Mouse (Mus musculus) neural tube, embryonic 14.5 days (tissue): ENCODE results near the gene Rara. TPM values are rescaled to one million over a fixed set of nuclear protein-coding genes. Genes with fewer than 3 reads are reported as not detected.

Source experiments
- ATAC-seq: fragments of 200-750 bp; cut with Nextera tagmentation; 2 replicates; pipeline ENCODE4 v1.8.0; 2017; ENCODE audit warnings: low read depth, mild to moderate bottlenecking, moderate TSS enrichment, moderate library complexity
- H3K27ac ChIP-seq: fragments of 300-500 bp; sonication (generic); 2 replicates; pipeline ENCODE4 v1.5.1; 2014; ENCODE audit warnings: low read depth, mild to moderate bottlenecking, control low read depth, low read length, moderate library complexity, mixed read lengths
- H3K27me3 ChIP-seq: fragments of 300-500 bp; sonication (generic); 2 replicates; pipeline ENCODE4 v1.6.1; 2014; ENCODE audit warnings: low read length; ENCODE audit not compliant: control insufficient read depth, insufficient read depth
- H3K36me3 ChIP-seq: fragments of 300-500 bp; sonication (generic); 2 replicates; pipeline ENCODE4 v1.6.1; 2014; ENCODE audit warnings: low read length, mixed read lengths; ENCODE audit not compliant: control insufficient read depth, insufficient read depth
- H3K4me1 ChIP-seq: fragments of 300-500 bp; sonication (generic); 2 replicates; pipeline ENCODE4 v1.6.1; 2014; ENCODE audit warnings: low read length; ENCODE audit not compliant: control insufficient read depth, insufficient read depth
- H3K4me2 ChIP-seq: fragments of 300-500 bp; sonication (generic); 2 replicates; pipeline ENCODE4 v1.6.1; 2014; ENCODE audit warnings: mild to moderate bottlenecking, low read depth, low read length, control low read depth
- H3K4me3 ChIP-seq: fragments of 300-500 bp; sonication (generic); 2 replicates; pipeline ENCODE4 v1.5.1; 2014; ENCODE audit warnings: low read depth, low read length, control low read depth, mixed read lengths
- H3K9ac ChIP-seq: fragments of 300-500 bp; sonication (generic); replicated peaks from 2 replicates; pipeline ENCODE4 v1.6.1; 2014; ENCODE audit warnings: low read depth, mild to moderate bottlenecking, control low read depth, low read length, mixed read lengths
- H3K9me3 ChIP-seq: fragments of 300-500 bp; sonication (generic); 2 replicates; pipeline ENCODE4 v1.6.1; 2016; ENCODE audit warnings: low read length; ENCODE audit not compliant: control insufficient read depth
- WGBS: fragments of 180-500 bp; shearing (Covaris S2); extraction: QIAGEN DNeasy Blood & Tissue Kit; methylation state at CpG from one replicate; pipeline ENCODE4 v1.1.7; 2014; 5-methylcytosine and 5-hydroxymethylcytosine counted together
- polyA plus RNA-seq: library from polyadenylated mRNA; unstranded; fragments of >200 nt; fragmentation: Nextera tagmentation; extraction: Ambion mirVana; gene quantifications from 2 replicates; pipeline ENCODE4 v1.2.1, GENCODE M21; 2014

Gene Rara
- polyA plus RNA-seq, result 22.1 and 22.3 TPM in 2 replicates

GRCm38 (mm10) chr11:98927438-98928076, at the start of gene Rara:
Rara (plus strand) TSS chr11:98927818.
- peak within 1 kb of the TSS; percentile 30 for H3K27ac ChIP-seq
- ATAC-seq, result no peak
- H3K27me3 ChIP-seq, result no peaks in the 10 kb centered on the region

GRCm38 (mm10) chr11:98887703-98888102, 39.9 kb upstream of the Rara start:
- H3K4me2 ChIP-seq, result no peak overlapping the region
- no peak overlapping the region for H3K9ac ChIP-seq
- no peaks in the 10 kb centered on the region for H3K4me1 ChIP-seq
- H3K27me3 ChIP-seq, result no peaks in the 10 kb centered on the region
- no peak overlapping the region for H3K27ac ChIP-seq
- no peaks in the 10 kb centered on the region for H3K9me3 ChIP-seq
- ATAC-seq, result no peak
- H3K36me3 ChIP-seq, result peaks cover 44% of the 10 kb centered on the region
- WGBS, result 95% methylated on average over 3 of the region's 3 CpGs
- no peak overlapping the region for H3K4me3 ChIP-seq

More at GRCm38 (mm10) chr11:98927438-98928076, at the start of gene Rara:
- 9% methylated on average over 21 of the region's 21 CpGs for WGBS
- H3K36me3 ChIP-seq, result no peaks in the 10 kb centered on the region
- peak within 1 kb of the TSS; percentile 86 for H3K4me2 ChIP-seq
- peak within 1 kb of the TSS; percentile 90 for H3K9ac ChIP-seq
- peak within 1 kb of the TSS; percentile 65 for H3K4me3 ChIP-seq
- peaks cover 74% of the 10 kb centered on the region for H3K4me1 ChIP-seq
- no peaks in the 10 kb centered on the region for H3K9me3 ChIP-seq

- over 99% methylated on average over 4 of the region's 4 CpGs for WGBS
- H3K4me2 ChIP-seq, result no peak overlapping the region
- no peak for ATAC-seq
- no peak overlapping the region for H3K9ac ChIP-seq
- no peaks in the 10 kb centered on the region for H3K9me3 ChIP-seq
- no peak overlapping the region for H3K27ac ChIP-seq
- no peaks in the 10 kb centered on the region for H3K4me1 ChIP-seq
- H3K36me3 ChIP-seq, result peaks cover 51% of the 10 kb centered on the region
- no peaks in the 10 kb centered on the region for H3K27me3 ChIP-seq
- H3K4me3 ChIP-seq, result no peak overlapping the region
Measured at GRCm38 (mm10) chr11:98889077-98889476, 38.5 kb upstream of the Rara start.

GRCm38 (mm10) chr11:98889977-98890376, 37.6 kb upstream of the Rara start:
- ATAC-seq, result no peak
- H3K9me3 ChIP-seq, result no peaks in the 10 kb centered on the region
- no peak overlapping the region for H3K4me3 ChIP-seq
- H3K4me1 ChIP-seq, result no peaks in the 10 kb centered on the region
- H3K27me3 ChIP-seq, result no peaks in the 10 kb centered on the region
- H3K4me2 ChIP-seq, result no peak overlapping the region
- peaks cover 49% of the 10 kb centered on the region for H3K36me3 ChIP-seq
- H3K9ac ChIP-seq, result no peak overlapping the region
- 95% methylated on average over 5 of the region's 5 CpGs for WGBS
- no peak overlapping the region for H3K27ac ChIP-seq

- no peak overlapping the region for H3K27ac ChIP-seq
- no peaks in the 10 kb centered on the region for H3K9me3 ChIP-seq
- 52% methylated on average over 5 of the region's 5 CpGs for WGBS
- no peak overlapping the region for H3K9ac ChIP-seq
- H3K36me3 ChIP-seq, result peaks cover 34% of the 10 kb centered on the region; the same call in 1 of the 2 replicates
- no peak for ATAC-seq
- no peak overlapping the region for H3K4me2 ChIP-seq
- H3K27me3 ChIP-seq, result no peaks in the 10 kb centered on the region
- no peak overlapping the region for H3K4me3 ChIP-seq
- no peaks in the 10 kb centered on the region for H3K4me1 ChIP-seq
Measured at GRCm38 (mm10) chr11:98892426-98892825, 35.2 kb upstream of the Rara start.

- Histone ChIP-seq H3K36me3 (peaks cover 27% of the 10 kb centered on the region), H3K9me3 (no peaks in the 10 kb centered on the region), H3K9ac (no peak overlapping the region), H3K4me3 (no peak overlapping the region), H3K4me1 (0 out of 2 replicates have a peak, but pooled peaks cover 2% of the 10 kb centered on the region), H3K27me3 (no peaks in the 10 kb centered on the region), H3K4me2 (no peak overlapping the region), H3K27ac (no peak overlapping the region)
- WGBS, result 93% methylated on average over 12 of the region's 12 CpGs
- ATAC-seq, result no peak
Measured at GRCm38 (mm10) chr11:98900529-98901125, 27.0 kb upstream of the Rara start.

- H3K4me1 ChIP-seq, result peaks cover 2% of the 10 kb centered on the region; the same call in 1 of the 2 replicates
- H3K27ac ChIP-seq, result no peak overlapping the region
- no peak overlapping the region for H3K4me2 ChIP-seq
- no peaks in the 10 kb centered on the region for H3K9me3 ChIP-seq
- WGBS, result 8% methylated on average over 10 of the region's 10 CpGs
- H3K9ac ChIP-seq, result no peak overlapping the region
- no peak overlapping the region for H3K4me3 ChIP-seq
- H3K36me3 ChIP-seq, result peaks cover 23% of the 10 kb centered on the region
- no peaks in the 10 kb centered on the region for H3K27me3 ChIP-seq
- ATAC-seq, result no peak
Measured at GRCm38 (mm10) chr11:98902621-98903245, 24.9 kb upstream of the Rara start.

- Histone ChIP-seq H3K4me1 (peaks cover 7% of the 10 kb centered on the region), H3K4me3 (no peak overlapping the region), H3K9me3 (no peaks in the 10 kb centered on the region), H3K27ac (no peak overlapping the region), H3K36me3 (peaks cover 14% of the 10 kb centered on the region), H3K4me2 (no peak overlapping the region), H3K9ac (no peak overlapping the region), H3K27me3 (no peaks in the 10 kb centered on the region)
- ATAC-seq, result no peak
- WGBS, result 90% methylated on average over 2 of the region's 2 CpGs
Measured at GRCm38 (mm10) chr11:98904577-98904976, 23.0 kb upstream of the Rara start.

- H3K4me2 ChIP-seq, result no peak overlapping the region
- 91% methylated on average over 7 of the region's 7 CpGs for whole genome bisulfite sequencing
Measured at GRCm38 (mm10) chr11:98905033-98905432, 22.6 kb upstream of the Rara start.

More at GRCm38 (mm10) chr11:98905033-98905432, 22.6 kb upstream of the Rara start:
- Histone ChIP-seq H3K27me3 (no peaks in the 10 kb centered on the region), H3K9me3 (no peaks in the 10 kb centered on the region), H3K4me3 (no peak overlapping the region), H3K4me1 (peaks cover 7% of the 10 kb centered on the region), H3K27ac (no peak overlapping the region), H3K36me3 (peaks cover 9% of the 10 kb centered on the region; the same call in 1 of the 2 replicates), H3K9ac (no peak overlapping the region)
- no peak for ATAC-seq
